Mouse (Mus musculus) MEL (cell line): ENCODE measurements around the gene Tas2r102.

ENCODE experiments used
- CTCF ChIP-seq, 3 experiments: IDR thresholded peaks in 2 of 3; conservative IDR thresholded peaks in 1 of 3; 2 replicates each; pipeline ENCODE4 v1.5.1; 2011 to 2012; ENCODE audit warnings: low read length in 3 of 3, low read depth in 2 of 3, mild to moderate bottlenecking in 2 of 3, improper control_type of control experiment in 1 of 3, inconsistent platforms in 1 of 3, mixed read lengths in 1 of 3, moderate library complexity in 1 of 3; ENCODE audit not compliant: control insufficient read depth in 1 of 3, insufficient read depth in 1 of 3, poor library complexity in 1 of 3, severe bottlenecking in 1 of 3
- E2F4 ChIP-seq: IDR thresholded peaks from 2 replicates; pipeline ENCODE4 v1.6.1; 2011; ENCODE audit warnings: low read depth, low read length, improper control_type of control experiment, borderline replicate concordance
- ELF1 ChIP-seq: IDR thresholded peaks from 2 replicates; pipeline ENCODE4 v1.6.1; 2014; ENCODE audit warnings: low read depth, mild to moderate bottlenecking, inconsistent platforms, low read length, improper control_type of control experiment, moderate library complexity
- EP300 ChIP-seq, 2 experiments: IDR thresholded peaks; 2 replicates each; pipeline ENCODE4 v1.6.1; 2011; ENCODE audit warnings: improper control_type of control experiment in 2 of 2, low read length in 2 of 2, low read depth in 1 of 2, mild to moderate bottlenecking in 1 of 2
- JUND ChIP-seq: IDR thresholded peaks from 2 replicates; pipeline ENCODE4 v1.6.1; 2011; ENCODE audit warnings: low read depth, mild to moderate bottlenecking, improper control_type of control experiment, low read length
- MAFK ChIP-seq: IDR thresholded peaks from 2 replicates; pipeline ENCODE4 v1.6.1; 2011; ENCODE audit warnings: low read depth, mild to moderate bottlenecking, low read length, improper control_type of control experiment, borderline replicate concordance
- MEF2A ChIP-seq: IDR thresholded peaks from 2 replicates; pipeline ENCODE4 v1.6.1; 2014; ENCODE audit warnings: low read depth, mild to moderate bottlenecking, inconsistent platforms, low read length, improper control_type of control experiment; ENCODE audit not compliant: poor library complexity, insufficient replicate concordance, severe bottlenecking; ENCODE audit errors: extremely low read depth
- POLR2A ChIP-seq, 2 experiments: IDR thresholded peaks; 2 replicates each; pipeline ENCODE4 v1.6.1; 2011 to 2012; ENCODE audit warnings: low read length in 2 of 2, mild to moderate bottlenecking in 2 of 2, control low read depth in 1 of 2, improper control_type of control experiment in 1 of 2, low read depth in 1 of 2, moderate library complexity in 1 of 2; ENCODE audit not compliant: control insufficient read depth in 1 of 2, insufficient read depth in 1 of 2, poor library complexity in 1 of 2
- POLR2AphosphoS2 ChIP-seq: IDR thresholded peaks from 2 replicates; pipeline ENCODE4 v1.6.1; 2011; ENCODE audit warnings: low read length, improper control_type of control experiment
- UBTF ChIP-seq: IDR thresholded peaks from 2 replicates; pipeline ENCODE4 v1.6.1; 2012; ENCODE audit warnings: low read depth, mild to moderate bottlenecking, inconsistent platforms, low read length, improper control_type of control experiment, moderate library complexity, borderline replicate concordance; ENCODE audit not compliant: insufficient read depth
- USF2 ChIP-seq, 2 experiments: IDR thresholded peaks; 2 replicates each; pipeline ENCODE4 v1.6.1; 2011 to 2012; ENCODE audit warnings: improper control_type of control experiment in 2 of 2, low read length in 2 of 2, borderline replicate concordance in 1 of 2, inconsistent platforms in 1 of 2, low read depth in 1 of 2, mild to moderate bottlenecking in 1 of 2; ENCODE audit not compliant: insufficient read depth in 1 of 2
- ZC3H11A ChIP-seq: IDR thresholded peaks from 2 replicates; pipeline ENCODE4 v1.6.1; 2012; ENCODE audit warnings: low read depth, mild to moderate bottlenecking, inconsistent platforms, low read length, improper control_type of control experiment

- TF ChIP-seq JUND (no peak), CTCF (IDR thresholded peaks at IDR 0.05 in 2 of 3, conservative IDR thresholded peaks at IDR 0.05 in 1 of 3; ENCODE audit: control insufficient read depth in 1 of 3, insufficient read depth in 1 of 3, low read depth in 2 of 3, low read length in 3 of 3, poor library complexity in 1 of 3, severe bottlenecking in 1 of 3) (no peak), ZC3H11A (no peak), EP300 (IDR thresholded peaks at IDR 0.05; ENCODE audit: low read depth in 1 of 2, low read length in 2 of 2) (no peak), USF2 (IDR thresholded peaks at IDR 0.05; ENCODE audit: borderline replicate concordance in 1 of 2, insufficient read depth in 1 of 2, low read depth in 1 of 2, low read length in 2 of 2) (no peak), POLR2A (IDR thresholded peaks at IDR 0.05; ENCODE audit: control insufficient read depth in 1 of 2, insufficient read depth in 1 of 2, low read depth in 1 of 2, low read length in 2 of 2, poor library complexity in 1 of 2) (no peak), E2F4 (no peak), MAFK (no peak), ELF1 (no peak), UBTF (no peak), MEF2A (no peak), POLR2AphosphoS2 (no peak)
Observed at GRCm38 (mm10) chr6:132795393-132795792, 33.5 kb downstream of the Tas2r102 start.
